Mouse (Mus musculus): ENCODE results near the gene Dnpep. TPM values are rescaled to one million over a fixed set of nuclear protein-coding genes. Genes with fewer than 3 reads are reported as not detected.

Dnpep gene
- polyA plus RNA-seq, 1 experiment, result 129 TPM

GRCm38 (mm10) chr1:75311694-75312093 is 6.1 kb downstream of the Dnpep start:
- WGBS, result 92% methylated on average over 6 of the region's 6 CpGs

GRCm38 (mm10) chr1:75304662-75305061 is 13.1 kb downstream of the Dnpep start:
- DNase-seq, result no peak
- Histone ChIP-seq H3K4me3 (replicated peaks; ENCODE audit: extremely low read depth, low read depth, low read length) (no peak overlapping the region), H3K4me1 (ENCODE audit: control insufficient read depth, insufficient read depth, low read length) (no peaks in the 10 kb centered on the region)
- 80% methylated on average over 2 of the region's 2 CpGs for WGBS
- TF ChIP-seq CTCF (IDR thresholded peaks at IDR 0.05; ENCODE audit: insufficient read depth, low read length) (no peak), POLR2A (IDR thresholded peaks at IDR 0.05; ENCODE audit: borderline replicate concordance, extremely low read depth, low read depth, low read length) (no peak)

More at GRCm38 (mm10) chr1:75311694-75312093, 6.1 kb downstream of the Dnpep start:
- DNase-seq, result no peak
- H3K4me1 ChIP-seq (ENCODE audit: control insufficient read depth, insufficient read depth, low read length), result peaks cover 3% of the 10 kb centered on the region; the same call in 1 of the 2 replicates
- TF ChIP-seq POLR2A (IDR thresholded peaks at IDR 0.05; ENCODE audit: borderline replicate concordance, extremely low read depth, low read depth, low read length), result no peak
- TF ChIP-seq CTCF (IDR thresholded peaks at IDR 0.05; ENCODE audit: insufficient read depth, low read length), result no peak
- no peak overlapping the region for H3K4me3 ChIP-seq (replicated peaks; ENCODE audit: extremely low read depth, low read depth, low read length)

- Histone ChIP-seq H3K4me3 (replicated peaks; ENCODE audit: extremely low read depth, low read depth, low read length) (no peak overlapping the region), H3K4me1 (ENCODE audit: control insufficient read depth, insufficient read depth, low read length) (no peaks in the 10 kb centered on the region)
- DNase-seq, result no peak
- 83% methylated on average over 5 of the region's 5 CpGs for WGBS
- TF ChIP-seq CTCF (IDR thresholded peaks at IDR 0.05; ENCODE audit: insufficient read depth, low read length) (no peak), POLR2A (IDR thresholded peaks at IDR 0.05; ENCODE audit: borderline replicate concordance, extremely low read depth, low read depth, low read length) (no peak)
These were observed 23.5 kb downstream of the Dnpep start for GRCm38 (mm10) chr1:75294294-75294693.

GRCm38 (mm10) chr1:75293331-75293701 is 24.5 kb downstream of the Dnpep start:
- Histone ChIP-seq H3K4me3 (replicated peaks; ENCODE audit: extremely low read depth, low read depth, low read length) (no peak overlapping the region), H3K4me1 (ENCODE audit: control insufficient read depth, insufficient read depth, low read length) (no peaks in the 10 kb centered on the region)
- TF ChIP-seq CTCF (IDR thresholded peaks at IDR 0.05; ENCODE audit: insufficient read depth, low read length), result no peak
- no peak for TF ChIP-seq POLR2A (IDR thresholded peaks at IDR 0.05; ENCODE audit: borderline replicate concordance, extremely low read depth, low read depth, low read length)
- WGBS, result 70% methylated on average over 5 of the region's 5 CpGs
- no peak for DNase-seq

GRCm38 (mm10) chr1:75292476-75293330 is 25.1 kb downstream of the Dnpep start:
- TF ChIP-seq POLR2A (IDR thresholded peaks at IDR 0.05; ENCODE audit: borderline replicate concordance, extremely low read depth, low read depth, low read length) (no peak), CTCF (IDR thresholded peaks at IDR 0.05; ENCODE audit: insufficient read depth, low read length) (no peak)
- 34% methylated on average over 12 of the region's 12 CpGs for WGBS
- H3K4me1 ChIP-seq (ENCODE audit: control insufficient read depth, insufficient read depth, low read length), result no peaks in the 10 kb centered on the region

GRCm38 (mm10) chr1:75291321-75291720 is 26.5 kb downstream of the Dnpep start:
- Histone ChIP-seq H3K4me1 (ENCODE audit: control insufficient read depth, insufficient read depth, low read length) (no peaks in the 10 kb centered on the region), H3K4me3 (replicated peaks; ENCODE audit: extremely low read depth, low read depth, low read length) (no peak overlapping the region)
- TF ChIP-seq CTCF (IDR thresholded peaks at IDR 0.05; ENCODE audit: insufficient read depth, low read length) (no peak), POLR2A (IDR thresholded peaks at IDR 0.05; ENCODE audit: borderline replicate concordance, extremely low read depth, low read depth, low read length) (no peak)
- DNase-seq, result no peak
- WGBS, result 78% methylated on average over 8 of the region's 8 CpGs

More at GRCm38 (mm10) chr1:75292476-75293330, 25.1 kb downstream of the Dnpep start:
- DNase-seq, result no peak
- H3K4me3 ChIP-seq (replicated peaks; ENCODE audit: extremely low read depth, low read depth, low read length), result no peak overlapping the region

- no peak for DNase-seq
- H3K4me1 ChIP-seq (ENCODE audit: control insufficient read depth, insufficient read depth, low read length), result no peaks in the 10 kb centered on the region
- TF ChIP-seq CTCF (IDR thresholded peaks at IDR 0.05; ENCODE audit: insufficient read depth, low read length) (no peak), POLR2A (IDR thresholded peaks at IDR 0.05; ENCODE audit: borderline replicate concordance, extremely low read depth, low read depth, low read length) (no peak)
- H3K4me3 ChIP-seq (replicated peaks; ENCODE audit: extremely low read depth, low read depth, low read length), result no peak overlapping the region
These were observed 27.2 kb downstream of the Dnpep start for GRCm38 (mm10) chr1:75290582-75290981.

GRCm38 (mm10) chr1:75289888-75290431 is 27.8 kb downstream of the Dnpep start:
- no peak for DNase-seq
- TF ChIP-seq POLR2A (IDR thresholded peaks at IDR 0.05; ENCODE audit: borderline replicate concordance, extremely low read depth, low read depth, low read length) (no peak), CTCF (IDR thresholded peaks at IDR 0.05; ENCODE audit: insufficient read depth, low read length) (no peak)
- Histone ChIP-seq H3K4me1 (ENCODE audit: control insufficient read depth, insufficient read depth, low read length) (no peaks in the 10 kb centered on the region), H3K4me3 (replicated peaks; ENCODE audit: extremely low read depth, low read depth, low read length) (no peak overlapping the region)
- 61% methylated on average over 8 of the region's 8 CpGs for WGBS

- TF ChIP-seq POLR2A (IDR thresholded peaks at IDR 0.05; ENCODE audit: borderline replicate concordance, extremely low read depth, low read depth, low read length), result no peak
- H3K4me3 ChIP-seq (replicated peaks; ENCODE audit: extremely low read depth, low read depth, low read length), result no peak overlapping the region
- 16% methylated on average over 7 of the region's 7 CpGs for WGBS
- no peaks in the 10 kb centered on the region; the same call in 1 of the 2 replicates for H3K4me1 ChIP-seq (ENCODE audit: control insufficient read depth, insufficient read depth, low read length)
- no peak for DNase-seq
These were observed 28.4 kb downstream of the Dnpep start for GRCm38 (mm10) chr1:75289376-75289775.

- Histone ChIP-seq H3K4me3 (replicated peaks; ENCODE audit: extremely low read depth, low read depth, low read length) (no peak overlapping the region), H3K4me1 (ENCODE audit: control insufficient read depth, insufficient read depth, low read length) (no peaks in the 10 kb centered on the region; the same call in 1 of the 2 replicates)
- no peak for TF ChIP-seq CTCF (IDR thresholded peaks at IDR 0.05; ENCODE audit: insufficient read depth, low read length)
- no peak for TF ChIP-seq POLR2A (IDR thresholded peaks at IDR 0.05; ENCODE audit: borderline replicate concordance, extremely low read depth, low read depth, low read length)
- WGBS, result 65% methylated on average over 7 of the region's 7 CpGs
- DNase-seq, result no peak
These were observed 32.9 kb downstream of the Dnpep start for GRCm38 (mm10) chr1:75284911-75285310.

Data from lung, adult 2 months (tissue).